Mouse (Mus musculus) kidney, embryonic 15.5 days (tissue): ENCODE results near the gene H2-DMb1. TPM values are rescaled to one million over a fixed set of nuclear protein-coding genes. Genes with fewer than 3 reads are reported as not detected.

Source experiments
- ATAC-seq: fragments of 200-750 bp; cut with Nextera tagmentation; replicated peaks from 2 replicates; pipeline ENCODE4 v1.8.0; 2017; ENCODE audit warnings: moderate TSS enrichment; ENCODE audit not compliant: low FRiP score
- H3K27ac ChIP-seq: fragments of 300-500 bp; sonication (generic); 2 replicates; pipeline ENCODE4 v1.5.1; 2015; ENCODE audit warnings: mild to moderate bottlenecking, inconsistent platforms
- H3K27me3 ChIP-seq: fragments of 300-500 bp; sonication (generic); 2 replicates; pipeline ENCODE4 v1.6.1; 2015; ENCODE audit warnings: inconsistent platforms
- H3K36me3 ChIP-seq: fragments of 300-500 bp; sonication (generic); 2 replicates; pipeline ENCODE4 v1.6.1; 2015; ENCODE audit warnings: inconsistent platforms
- H3K4me1 ChIP-seq: fragments of 300-500 bp; sonication (generic); 2 replicates; pipeline ENCODE4 v1.6.1; 2015; ENCODE audit warnings: inconsistent platforms
- H3K4me2 ChIP-seq: fragments of 300-500 bp; sonication (generic); 2 replicates; pipeline ENCODE4 v1.6.1; 2015; ENCODE audit warnings: moderate library complexity, mild to moderate bottlenecking, inconsistent platforms
- H3K4me3 ChIP-seq: fragments of 300-500 bp; sonication (generic); replicated peaks from 2 replicates; pipeline ENCODE4 v1.5.1; 2015; ENCODE audit warnings: mild to moderate bottlenecking, inconsistent platforms
- H3K9ac ChIP-seq: fragments of 300-500 bp; sonication (generic); 2 replicates; pipeline ENCODE4 v1.6.1; 2015; ENCODE audit warnings: mild to moderate bottlenecking, inconsistent platforms
- H3K9me3 ChIP-seq: fragments of 300-500 bp; sonication (generic); replicated peaks from 2 replicates; pipeline ENCODE4 v1.6.1; 2016; ENCODE audit warnings: inconsistent platforms
- WGBS: fragments of 180-500 bp; shearing (Covaris S2); methylation state at CpG from one replicate; pipeline ENCODE4 v1.1.7; 2015; ENCODE audit warnings: mixed read lengths; 5-methylcytosine and 5-hydroxymethylcytosine counted together
- polyA plus RNA-seq: library from polyadenylated mRNA; unstranded; fragments of >200 nt; fragmentation: Nextera tagmentation; extraction: Ambion mirVana; gene quantifications from 2 replicates; pipeline ENCODE4 v1.2.1, GENCODE M21; 2015

The H2-DMb1 gene
- polyA plus RNA-seq, 1 experiment from 2014 or later: 6.0 TPM

- WGBS: 94% methylated on average over 9 of the region's 9 CpGs
- Histone ChIP-seq H3K27me3 (peaks cover 83% of the 10 kb centered on the region), H3K4me1 (peaks cover 16% of the 10 kb centered on the region), H3K9ac (no peak overlapping the region), H3K9me3 (no peaks in the 10 kb centered on the region), H3K4me3 (no peak overlapping the region), H3K4me2 (no peak overlapping the region), H3K36me3 (no peaks in the 10 kb centered on the region), H3K27ac (no peak overlapping the region)
- ATAC-seq: no peak
These were observed 55.0 kb downstream of the H2-DMb1 start for GRCm38 (mm10) chr17:34207866-34208265.

DNA sequence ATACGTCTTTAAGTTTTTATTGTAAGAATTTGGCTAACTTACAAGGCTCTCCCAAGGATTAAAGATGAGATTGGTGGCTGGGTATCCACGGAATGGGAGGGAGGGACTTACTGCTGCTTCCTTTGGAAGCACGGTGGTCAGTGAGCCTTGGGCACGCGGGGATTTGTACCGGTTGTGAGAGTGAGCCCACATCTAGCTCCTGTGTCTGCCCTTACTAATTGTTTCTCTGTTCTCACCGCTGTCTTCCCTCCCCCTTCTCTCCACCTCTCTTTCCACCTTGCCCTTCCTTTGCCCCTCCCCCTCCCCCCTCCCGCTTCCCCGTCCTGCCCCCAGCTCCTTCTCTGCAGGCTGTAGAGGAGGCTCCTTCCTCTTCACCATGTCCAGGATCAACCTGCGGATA, 55.5 kb downstream of the H2-DMb1 start:
- Histone ChIP-seq H3K4me3 (no peak overlapping the region), H3K9me3 (no peaks in the 10 kb centered on the region), H3K4me2 (no peak overlapping the region), H3K4me1 (peaks cover 16% of the 10 kb centered on the region), H3K27me3 (peaks cover 83% of the 10 kb centered on the region), H3K9ac (no peak overlapping the region), H3K36me3 (no peaks in the 10 kb centered on the region), H3K27ac (no peak overlapping the region)
- 24% methylated on average over 8 of the region's 10 CpGs for WGBS
- ATAC-seq: no peak

DNA sequence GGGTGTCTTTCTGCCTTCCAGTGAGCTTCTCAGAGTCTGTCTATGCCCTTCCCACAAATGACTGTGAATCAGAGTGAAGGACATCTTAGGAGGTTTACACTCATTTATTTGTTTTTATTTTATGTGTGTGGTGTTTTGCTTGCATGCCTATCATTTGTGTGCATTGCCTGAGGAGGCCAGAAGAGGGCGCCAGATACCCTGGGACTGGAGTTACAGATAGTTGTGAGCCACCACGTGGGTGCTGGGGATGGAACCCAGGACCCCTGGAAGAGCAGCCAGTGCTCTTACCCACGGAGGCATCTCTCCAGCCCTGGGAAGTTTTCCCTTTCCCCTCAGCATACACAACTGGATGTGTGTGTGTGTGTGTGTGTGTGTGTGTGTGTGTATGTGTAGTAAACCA, 56.8 kb downstream of the H2-DMb1 start:
- ATAC-seq: no peak
- Histone ChIP-seq H3K9me3 (no peaks in the 10 kb centered on the region), H3K27me3 (peaks cover 91% of the 10 kb centered on the region), H3K27ac (no peak overlapping the region), H3K4me3 (no peak overlapping the region), H3K4me1 (peaks cover 20% of the 10 kb centered on the region), H3K36me3 (no peaks in the 10 kb centered on the region), H3K4me2 (no peak overlapping the region), H3K9ac (no peak overlapping the region)
- WGBS: 54% methylated on average over 3 of the region's 3 CpGs

Other genes starting within 250 kb of the H2-DMb1 start
- 0.19 TPM in 1 of 2 replicates, not detected in the other for gene Platr17, start 247.9 kb upstream of the H2-DMb1 start, polyA plus RNA-seq
- 47.6 and 60.0 TPM in 2 replicates for gene Daxx, start 243.7 kb upstream of the H2-DMb1 start, polyA plus RNA-seq
- 28.3 and 35.9 TPM in 2 replicates for gene Tapbp, start 237.2 kb upstream of the H2-DMb1 start, polyA plus RNA-seq
- 17.5 and 19.3 TPM in 2 replicates for gene Zbtb22, start 237.2 kb upstream of the H2-DMb1 start, polyA plus RNA-seq
- 30.7 and 34.5 TPM in 2 replicates for gene Rgl2, start 223.5 kb upstream of the H2-DMb1 start, polyA plus RNA-seq
- gene Pfdn6, start 212.7 kb upstream of the H2-DMb1 start, polyA plus RNA-seq: 171 and 183 TPM in 2 replicates
- gene Wdr46, start 212.4 kb upstream of the H2-DMb1 start, polyA plus RNA-seq: 41.8 and 44.0 TPM in 2 replicates
- 5.1 and 5.6 TPM in 2 replicates for gene B3galt4, start 201.6 kb upstream of the H2-DMb1 start, polyA plus RNA-seq
- gene Vps52, start 197.3 kb upstream of the H2-DMb1 start, polyA plus RNA-seq: 48.0 and 53.5 TPM in 2 replicates
- gene Rps18, start 197.1 kb upstream of the H2-DMb1 start, polyA plus RNA-seq: 1,731 and 1,904 TPM in 2 replicates
- 24.6 and 27.2 TPM in 2 replicates for gene H2-K1, start 152.7 kb upstream of the H2-DMb1 start, polyA plus RNA-seq
- 20.3 and 21.7 TPM in 2 replicates for gene Ring1, start 128.4 kb upstream of the H2-DMb1 start, polyA plus RNA-seq
- 51.7 and 52.5 TPM in 2 replicates for gene H2-Ke6, start 125.0 kb upstream of the H2-DMb1 start, polyA plus RNA-seq
- 197 and 211 TPM in 2 replicates for gene Slc39a7, start 121.4 kb upstream of the H2-DMb1 start, polyA plus RNA-seq
- gene Rxrb, start 121.3 kb upstream of the H2-DMb1 start, polyA plus RNA-seq: 50.5 and 53.0 TPM in 2 replicates
- gene Col11a2, start 113.6 kb upstream of the H2-DMb1 start, polyA plus RNA-seq: 2.2 and 6.6 TPM in 2 replicates
- 0.39 and 0.64 TPM in 2 replicates for gene H2-Oa, start 60.7 kb upstream of the H2-DMb1 start, polyA plus RNA-seq
- gene H2-DMa, start 33.5 kb upstream of the H2-DMb1 start, polyA plus RNA-seq: 14.8 and 15.9 TPM in 2 replicates
- gene Brd2, start 30.4 kb upstream of the H2-DMb1 start, polyA plus RNA-seq: 135 and 140 TPM in 2 replicates
- 22.6 and 25.3 TPM in 2 replicates for gene H2-DMb2, start 9.8 kb upstream of the H2-DMb1 start, polyA plus RNA-seq
- gene Tap1, start 34.5 kb downstream of the H2-DMb1 start, polyA plus RNA-seq: 3.5 and 3.8 TPM in 2 replicates
- 3.0 and 3.2 TPM in 2 replicates for gene Psmb9, start 34.7 kb downstream of the H2-DMb1 start, polyA plus RNA-seq
- gene Psmb8, start 44.6 kb downstream of the H2-DMb1 start, polyA plus RNA-seq: 6.0 and 7.1 TPM in 2 replicates
- gene Tap2, start 50.5 kb downstream of the H2-DMb1 start, polyA plus RNA-seq: 3.5 and 4.1 TPM in 2 replicates
- gene H2-Ob, start 85.8 kb downstream of the H2-DMb1 start, polyA plus RNA-seq: 0.13 TPM in 1 of 2 replicates, not detected in the other
- 23.3 and 27.5 TPM in 2 replicates for gene H2-Ab1, start 104.6 kb downstream of the H2-DMb1 start, polyA plus RNA-seq
- 2.1 and 2.3 TPM in 2 replicates for gene H2-Aa, start 134.8 kb downstream of the H2-DMb1 start, polyA plus RNA-seq
- gene H2-Eb1, start 152.8 kb downstream of the H2-DMb1 start, polyA plus RNA-seq: 6.2 and 6.9 TPM in 2 replicates
- gene H2-Eb2, start 172.6 kb downstream of the H2-DMb1 start, polyA plus RNA-seq: not detected in 2 replicates
- 0.08 and 0.16 TPM in 2 replicates for gene Btnl2, start 201.8 kb downstream of the H2-DMb1 start, polyA plus RNA-seq
- not detected in 2 replicates for gene Btnl1, start 224.1 kb downstream of the H2-DMb1 start, polyA plus RNA-seq
- gene BC051142, start 245.7 kb downstream of the H2-DMb1 start, polyA plus RNA-seq: 0.32 and 0.77 TPM in 2 replicates